Mouse (Mus musculus) embryonic facial prominence, embryonic 11.5 days (tissue): ENCODE data around the gene Pxylp1. TPM values are rescaled to one million over a fixed set of nuclear protein-coding genes. Genes with fewer than 3 reads are reported as not detected.

Experiments
- ATAC-seq: fragments of 200-750 bp; cut with Nextera tagmentation; replicated peaks from 2 replicates; pipeline ENCODE4 v1.8.0; 2017; ENCODE audit warnings: low read depth; ENCODE audit not compliant: insufficient number of reproducible peaks, low FRiP score, low TSS enrichment
- DNase-seq: peaks from one replicate; pipeline ENCODE4 v3.0.0-alpha.2; 2015; ENCODE audit warnings: low spot score
- H3K27ac ChIP-seq: fragments of 300-500 bp; sonication (generic); replicated peaks from 2 replicates; pipeline ENCODE4 v1.5.1; 2014; ENCODE audit warnings: mild to moderate bottlenecking, low read depth, low read length, control low read depth
- H3K27me3 ChIP-seq: fragments of 300-500 bp; sonication (generic); 2 replicates; pipeline ENCODE4 v1.6.1; 2014; ENCODE audit warnings: mild to moderate bottlenecking, low read length, moderate library complexity, mixed read lengths; ENCODE audit not compliant: control insufficient read depth, insufficient read depth
- H3K36me3 ChIP-seq: fragments of 300-500 bp; sonication (generic); replicated peaks from 2 replicates; pipeline ENCODE4 v1.6.1; 2014; ENCODE audit warnings: low read depth, mild to moderate bottlenecking, low read length, moderate library complexity, mixed read lengths; ENCODE audit not compliant: control insufficient read depth, insufficient read depth
- H3K4me1 ChIP-seq: fragments of 300-500 bp; sonication (generic); 2 replicates; pipeline ENCODE4 v1.6.1; 2014; ENCODE audit warnings: low read length, mixed read lengths; ENCODE audit not compliant: control insufficient read depth, insufficient read depth
- H3K4me2 ChIP-seq: fragments of 300-500 bp; sonication (generic); 2 replicates; pipeline ENCODE4 v1.6.1; 2014; ENCODE audit warnings: low read depth, mild to moderate bottlenecking, control low read depth, low read length, moderate library complexity
- H3K4me3 ChIP-seq: fragments of 300-500 bp; sonication (generic); 2 replicates; pipeline ENCODE4 v1.5.1; 2014; ENCODE audit warnings: low read depth, low read length, control low read depth
- H3K9ac ChIP-seq: fragments of 300-500 bp; sonication (generic); replicated peaks from 2 replicates; pipeline ENCODE4 v1.6.1; 2014; ENCODE audit warnings: mild to moderate bottlenecking, control low read depth, low read length
- H3K9me3 ChIP-seq: fragments of 300-500 bp; sonication (generic); replicated peaks from 2 replicates; pipeline ENCODE4 v1.6.1; 2016; ENCODE audit warnings: mild to moderate bottlenecking, low read length, inconsistent platforms, mixed read lengths; ENCODE audit not compliant: control insufficient read depth
- WGBS: fragments of 180-500 bp; shearing (Covaris S2); extraction: QIAGEN DNeasy Blood & Tissue Kit; methylation state at CpG from one replicate; pipeline ENCODE4 v1.1.7; 2014; 5-methylcytosine and 5-hydroxymethylcytosine counted together
- polyA plus RNA-seq: library from polyadenylated mRNA; unstranded; fragments of >200 nt; fragmentation: Nextera tagmentation; extraction: Ambion mirVana; gene quantifications from 2 replicates; pipeline ENCODE4 v1.2.1, GENCODE M21; 2014

Pxylp1 gene
- polyA plus RNA-seq, 1 experiment from 2014 or later, result 22.7 TPM

GRCm38 (mm10) chr9:96875704-96876103, 16.8 kb downstream of the Pxylp1 start:
- Histone ChIP-seq H3K4me2 (no peak overlapping the region), H3K27me3 (no peaks in the 10 kb centered on the region), H3K27ac (no peak overlapping the region), H3K36me3 (no peaks in the 10 kb centered on the region), H3K9ac (no peak overlapping the region), H3K4me1 (no peaks in the 10 kb centered on the region), H3K9me3 (no peaks in the 10 kb centered on the region), H3K4me3 (no peak overlapping the region)
- ATAC-seq, result no peak
- 58% methylated on average over 4 of the region's 4 CpGs for WGBS
- DNase-seq, result no peak

GRCm38 (mm10) chr9:96873082-96873481, 19.4 kb downstream of the Pxylp1 start:
- Histone ChIP-seq H3K9me3 (0 out of 2 replicates have a peak, but pooled peaks cover 2% of the 10 kb centered on the region), H3K4me2 (no peak overlapping the region), H3K36me3 (no peaks in the 10 kb centered on the region), H3K27ac (no peak overlapping the region), H3K27me3 (no peaks in the 10 kb centered on the region), H3K4me1 (no peaks in the 10 kb centered on the region), H3K4me3 (no peak overlapping the region), H3K9ac (no peak overlapping the region)
- WGBS, result 71% methylated on average over 5 of the region's 5 CpGs
- ATAC-seq (no peak), DNase-seq (no peak)

GRCm38 (mm10) chr9:96870104-96870503, 22.4 kb downstream of the Pxylp1 start:
- Histone ChIP-seq H3K4me1 (no peaks in the 10 kb centered on the region), H3K27ac (no peak overlapping the region), H3K4me3 (no peak overlapping the region), H3K36me3 (no peaks in the 10 kb centered on the region), H3K9ac (no peak overlapping the region), H3K27me3 (no peaks in the 10 kb centered on the region), H3K4me2 (no peak overlapping the region), H3K9me3 (0 out of 2 replicates have a peak, but pooled peaks cover 2% of the 10 kb centered on the region)
- ATAC-seq, result no peak
- DNase-seq, result no peak
- WGBS, result 85% methylated on average over 8 of the region's 8 CpGs

GRCm38 (mm10) chr9:96869542-96869941, 22.9 kb downstream of the Pxylp1 start:
- H3K27me3 ChIP-seq, result no peaks in the 10 kb centered on the region
- no peaks in the 10 kb centered on the region for H3K36me3 ChIP-seq
- DNase-seq, result no peak
- no peak for ATAC-seq
- no peak overlapping the region for H3K4me3 ChIP-seq
- no peaks in the 10 kb centered on the region for H3K4me1 ChIP-seq
- 90% methylated on average over 5 of the region's 5 CpGs for WGBS
- 0 out of 2 replicates have a peak, but pooled peaks cover 2% of the 10 kb centered on the region for H3K9me3 ChIP-seq
- no peak overlapping the region for H3K9ac ChIP-seq
- no peak overlapping the region for H3K4me2 ChIP-seq
- H3K27ac ChIP-seq, result no peak overlapping the region

GRCm38 (mm10) chr9:96868546-96868945, 23.9 kb downstream of the Pxylp1 start:
- DNase-seq (no peak), ATAC-seq (no peak)
- no peak overlapping the region for H3K9ac ChIP-seq
- H3K9me3 ChIP-seq, result 0 out of 2 replicates have a peak, but pooled peaks cover 2% of the 10 kb centered on the region
- no peak overlapping the region for H3K4me2 ChIP-seq
- H3K4me1 ChIP-seq, result no peaks in the 10 kb centered on the region
- 90% methylated on average over 6 of the region's 6 CpGs for WGBS
- no peaks in the 10 kb centered on the region for H3K27me3 ChIP-seq
- no peaks in the 10 kb centered on the region for H3K36me3 ChIP-seq
- no peak overlapping the region for H3K4me3 ChIP-seq
- no peak overlapping the region for H3K27ac ChIP-seq

GRCm38 (mm10) chr9:96867165-96867564, 25.3 kb downstream of the Pxylp1 start:
- Histone ChIP-seq H3K9ac (no peak overlapping the region), H3K9me3 (0 out of 2 replicates have a peak, but pooled peaks cover 2% of the 10 kb centered on the region), H3K4me2 (no peak overlapping the region), H3K27ac (no peak overlapping the region), H3K4me3 (no peak overlapping the region), H3K4me1 (no peaks in the 10 kb centered on the region), H3K36me3 (no peaks in the 10 kb centered on the region), H3K27me3 (no peaks in the 10 kb centered on the region)
- DNase-seq (no peak), ATAC-seq (no peak)
- 53% methylated on average over 7 of the region's 7 CpGs for WGBS

GRCm38 (mm10) chr9:96866196-96866595, 26.3 kb downstream of the Pxylp1 start:
- H3K27ac ChIP-seq, result no peak overlapping the region
- 93% methylated on average over 5 of the region's 5 CpGs for WGBS
- H3K4me3 ChIP-seq, result no peak overlapping the region
- H3K9ac ChIP-seq, result no peak overlapping the region
- H3K4me1 ChIP-seq, result no peaks in the 10 kb centered on the region; the same call in 1 of the 2 replicates
- no peak overlapping the region for H3K4me2 ChIP-seq
- H3K27me3 ChIP-seq, result no peaks in the 10 kb centered on the region
- DNase-seq (no peak), ATAC-seq (no peak)
- no peaks in the 10 kb centered on the region for H3K36me3 ChIP-seq
- H3K9me3 ChIP-seq, result 0 out of 2 replicates have a peak, but pooled peaks cover 2% of the 10 kb centered on the region

- DNase-seq (no peak), ATAC-seq (no peak)
- Histone ChIP-seq H3K4me2 (no peak overlapping the region), H3K27me3 (no peaks in the 10 kb centered on the region), H3K4me1 (no peaks in the 10 kb centered on the region; the same call in none of the 2 replicates), H3K27ac (no peak overlapping the region), H3K9me3 (0 out of 2 replicates have a peak, but pooled peaks cover 1% of the 10 kb centered on the region), H3K4me3 (no peak overlapping the region), H3K36me3 (no peaks in the 10 kb centered on the region), H3K9ac (no peak overlapping the region)
- 80% methylated on average over 16 of the region's 16 CpGs for WGBS
These were observed 26.9 kb downstream of the Pxylp1 start for GRCm38 (mm10) chr9:96865473-96866050.
